Mouse (Mus musculus): ENCODE results near the gene Immp2l. TPM values are rescaled to one million over a fixed set of nuclear protein-coding genes. Genes with fewer than 3 reads are reported as not detected.
A peak's percentile ranks its signal among the peaks of the same experiment; 100 is the strongest.

Immp2l gene
- polyA plus RNA-seq, 1 experiment from 2014 or later: 18.5 TPM

DNA sequence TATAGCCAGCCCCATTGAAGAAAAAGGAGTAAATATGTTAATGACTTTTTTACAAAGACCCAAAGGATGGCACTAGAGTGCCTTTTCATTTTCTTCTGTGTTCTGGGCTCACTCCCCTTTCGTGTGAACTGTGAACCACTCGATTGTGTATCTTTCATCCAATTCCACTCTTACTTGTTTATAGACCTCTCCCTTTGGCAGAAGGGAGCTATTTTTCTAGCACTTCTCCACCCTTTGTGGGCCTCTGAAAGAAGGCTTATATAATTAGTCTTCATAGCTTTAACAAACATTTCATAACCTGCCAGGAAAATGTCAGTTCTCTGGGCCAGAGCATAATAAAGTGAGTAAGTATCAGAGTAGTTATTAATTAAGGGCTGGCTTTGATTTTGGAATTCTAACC lies 327.4 kb downstream of the Immp2l start:
- no peak for ATAC-seq (ENCODE audit: insufficient number of reproducible peaks, insufficient read depth, low FRiP score, low read depth)
- whole genome bisulfite sequencing: 46% methylated on average over 2 of the region's 2 CpGs
- H3K4me2 ChIP-seq (replicated peaks; ENCODE audit: low read depth, low read length): no peak overlapping the region
- H3K4me3 ChIP-seq (ENCODE audit: low read depth, low read length): no peak overlapping the region
- no peaks in the 10 kb centered on the region for H3K27me3 ChIP-seq (ENCODE audit: control insufficient read depth, insufficient read depth, low read length)
- no peak overlapping the region for H3K9ac ChIP-seq (replicated peaks; ENCODE audit: low read depth, low read length)
- no peaks in the 10 kb centered on the region for H3K36me3 ChIP-seq (ENCODE audit: control insufficient read depth, insufficient read depth, low read length)
- H3K27ac ChIP-seq (ENCODE audit: low read length): no peak overlapping the region
- no peaks in the 10 kb centered on the region for H3K4me1 ChIP-seq (ENCODE audit: control insufficient read depth, insufficient read depth, low read length)
- no peaks in the 10 kb centered on the region for H3K9me3 ChIP-seq (ENCODE audit: control insufficient read depth, low read depth, low read length)

DNA sequence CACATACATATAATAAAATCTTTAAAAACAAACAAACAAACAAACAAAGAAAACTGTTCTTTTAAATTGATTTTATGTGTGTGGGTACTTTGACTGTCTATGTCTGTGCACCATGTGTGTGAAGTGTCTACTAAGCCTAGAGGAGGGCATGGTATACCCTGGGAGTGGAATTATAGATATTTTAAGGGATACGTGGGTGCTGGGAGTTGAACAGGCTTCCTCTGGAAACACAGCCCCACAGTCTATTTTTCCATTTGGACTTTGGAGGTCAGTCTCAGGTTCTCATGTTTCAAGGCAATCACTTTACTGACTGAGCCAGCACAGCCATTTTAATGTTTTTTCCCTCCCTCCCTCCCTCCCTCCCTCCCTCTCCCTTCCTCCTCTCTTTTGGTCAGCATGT lies 331.0 kb downstream of the Immp2l start:
- Histone ChIP-seq H3K27ac (ENCODE audit: low read length) (no peak overlapping the region), H3K4me1 (ENCODE audit: control insufficient read depth, insufficient read depth, low read length) (no peaks in the 10 kb centered on the region), H3K9ac (replicated peaks; ENCODE audit: low read depth, low read length) (no peak overlapping the region), H3K4me3 (ENCODE audit: low read depth, low read length) (no peak overlapping the region), H3K9me3 (ENCODE audit: control insufficient read depth, low read depth, low read length) (no peaks in the 10 kb centered on the region), H3K4me2 (replicated peaks; ENCODE audit: low read depth, low read length) (no peak overlapping the region), H3K36me3 (ENCODE audit: control insufficient read depth, insufficient read depth, low read length) (no peaks in the 10 kb centered on the region), H3K27me3 (ENCODE audit: control insufficient read depth, insufficient read depth, low read length) (no peaks in the 10 kb centered on the region)
- 78% methylated on average over 1 of the region's 1 CpGs for WGBS
- ATAC-seq (ENCODE audit: insufficient number of reproducible peaks, insufficient read depth, low FRiP score, low read depth): no peak

DNA sequence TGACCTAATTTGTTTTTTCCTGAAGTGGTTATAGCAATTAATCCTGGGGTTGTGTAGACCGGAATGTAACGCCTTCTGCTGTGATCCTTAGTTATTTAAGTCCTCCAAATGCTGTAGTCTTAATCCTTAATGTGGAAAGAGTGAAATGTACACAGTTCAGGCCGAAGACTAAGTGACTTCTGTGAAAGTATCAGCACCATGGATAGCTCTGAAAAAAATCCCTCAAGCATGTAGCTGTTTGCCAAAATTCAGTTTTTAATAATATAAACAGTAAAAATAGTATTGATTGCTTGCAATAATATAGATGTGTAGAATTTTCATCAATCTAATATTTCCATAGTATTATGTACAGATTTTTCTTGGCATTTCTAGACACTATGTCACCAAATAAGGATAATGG lies 332.1 kb downstream of the Immp2l start:
- no peaks in the 10 kb centered on the region for H3K36me3 ChIP-seq (ENCODE audit: control insufficient read depth, insufficient read depth, low read length)
- H3K9me3 ChIP-seq (ENCODE audit: control insufficient read depth, low read depth, low read length): no peaks in the 10 kb centered on the region
- no peak for ATAC-seq (ENCODE audit: insufficient number of reproducible peaks, insufficient read depth, low FRiP score, low read depth)
- H3K27ac ChIP-seq (ENCODE audit: low read length): no peak overlapping the region
- H3K4me3 ChIP-seq (ENCODE audit: low read depth, low read length): no peak overlapping the region
- 49% methylated on average over 3 of the region's 3 CpGs for WGBS
- H3K4me2 ChIP-seq (replicated peaks; ENCODE audit: low read depth, low read length): no peak overlapping the region
- no peak overlapping the region for H3K9ac ChIP-seq (replicated peaks; ENCODE audit: low read depth, low read length)
- H3K4me1 ChIP-seq (ENCODE audit: control insufficient read depth, insufficient read depth, low read length): no peaks in the 10 kb centered on the region
- H3K27me3 ChIP-seq (ENCODE audit: control insufficient read depth, insufficient read depth, low read length): no peaks in the 10 kb centered on the region

DNA sequence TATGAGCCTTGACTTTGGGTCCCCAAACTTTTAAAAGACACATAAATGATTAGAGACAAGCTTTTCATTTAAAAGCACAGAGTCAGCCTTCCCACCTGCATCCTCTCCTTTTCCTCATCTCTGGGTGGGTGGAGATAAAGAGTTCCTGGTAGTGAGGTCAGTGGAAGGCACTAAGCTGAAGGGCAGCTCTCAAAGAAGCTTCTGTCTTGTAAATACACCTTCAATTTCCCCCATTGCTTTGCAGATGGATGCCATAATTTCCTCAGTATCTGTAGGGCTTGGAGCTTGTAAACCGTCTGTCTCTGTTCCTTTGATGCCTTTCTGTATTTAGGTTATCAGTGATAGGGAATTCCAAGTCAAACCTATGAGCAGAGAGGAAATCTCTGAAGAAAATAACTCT lies 362.8 kb downstream of the Immp2l start:
- H3K27ac ChIP-seq (ENCODE audit: low read length): no peak overlapping the region
- H3K9ac ChIP-seq (replicated peaks; ENCODE audit: low read depth, low read length): no peak overlapping the region
- H3K4me1 ChIP-seq (ENCODE audit: control insufficient read depth, insufficient read depth, low read length): no peaks in the 10 kb centered on the region
- no peak overlapping the region for H3K4me3 ChIP-seq (ENCODE audit: low read depth, low read length)
- H3K36me3 ChIP-seq (ENCODE audit: control insufficient read depth, insufficient read depth, low read length): no peaks in the 10 kb centered on the region
- H3K4me2 ChIP-seq (replicated peaks; ENCODE audit: low read depth, low read length): no peak overlapping the region
- H3K9me3 ChIP-seq (ENCODE audit: control insufficient read depth, low read depth, low read length): no peaks in the 10 kb centered on the region
- no peaks in the 10 kb centered on the region for H3K27me3 ChIP-seq (ENCODE audit: control insufficient read depth, insufficient read depth, low read length)
- 69% methylated on average over 1 of the region's 1 CpGs for WGBS
- ATAC-seq (ENCODE audit: insufficient number of reproducible peaks, insufficient read depth, low FRiP score, low read depth): no peak

DNA sequence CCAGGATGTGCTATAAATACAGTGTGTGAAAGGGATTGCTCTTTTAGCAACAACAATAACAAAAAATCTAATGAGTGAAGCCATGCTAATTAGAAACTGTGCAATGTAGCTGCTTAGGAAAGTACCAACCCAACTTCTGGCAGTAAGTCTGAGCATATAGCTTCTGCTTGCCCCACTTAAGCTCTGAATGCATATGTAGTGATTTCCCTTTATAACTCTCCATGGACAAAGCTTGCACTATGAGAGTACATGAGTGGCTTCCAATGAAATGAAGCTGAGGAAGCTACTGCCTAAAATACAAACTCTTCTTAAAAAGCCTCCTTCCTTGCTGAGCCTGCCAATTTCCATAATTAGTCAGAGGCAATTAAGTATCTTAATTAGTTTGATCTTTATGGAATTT lies 370.3 kb downstream of the Immp2l start:
- Histone ChIP-seq H3K36me3 (ENCODE audit: control insufficient read depth, insufficient read depth, low read length) (no peaks in the 10 kb centered on the region), H3K4me3 (ENCODE audit: low read depth, low read length) (no peak overlapping the region), H3K9ac (replicated peaks; ENCODE audit: low read depth, low read length) (no peak overlapping the region), H3K27me3 (ENCODE audit: control insufficient read depth, insufficient read depth, low read length) (no peaks in the 10 kb centered on the region), H3K27ac (ENCODE audit: low read length) (no peak overlapping the region), H3K4me2 (replicated peaks; ENCODE audit: low read depth, low read length) (no peak overlapping the region), H3K9me3 (ENCODE audit: control insufficient read depth, low read depth, low read length) (no peaks in the 10 kb centered on the region), H3K4me1 (ENCODE audit: control insufficient read depth, insufficient read depth, low read length) (no peaks in the 10 kb centered on the region)
- no peak for ATAC-seq (ENCODE audit: insufficient number of reproducible peaks, insufficient read depth, low FRiP score, low read depth)

DNA sequence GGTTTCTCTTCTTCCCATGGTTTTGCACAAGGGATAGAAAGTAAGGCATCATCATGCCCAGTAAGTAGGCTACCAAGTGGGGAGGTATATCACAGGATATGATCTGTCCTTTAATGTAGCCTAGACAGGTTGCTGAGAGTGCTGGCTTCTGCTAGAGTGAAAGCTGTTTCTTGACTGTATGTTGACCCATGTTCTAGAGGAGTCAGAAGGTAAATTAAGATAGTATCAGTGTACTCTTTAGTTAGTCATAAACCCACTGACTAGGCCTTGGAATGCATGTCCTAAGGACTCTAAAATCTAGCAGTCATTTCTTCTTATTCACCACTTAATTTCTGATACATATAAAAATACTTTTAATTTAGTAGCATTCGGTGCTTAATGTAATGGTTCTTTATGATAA lies 377.2 kb downstream of the Immp2l start:
- ATAC-seq (ENCODE audit: insufficient number of reproducible peaks, insufficient read depth, low FRiP score, low read depth): no peak
- no peaks in the 10 kb centered on the region for H3K9me3 ChIP-seq (ENCODE audit: control insufficient read depth, low read depth, low read length)
- H3K4me1 ChIP-seq (ENCODE audit: control insufficient read depth, insufficient read depth, low read length): no peaks in the 10 kb centered on the region
- H3K4me3 ChIP-seq (ENCODE audit: low read depth, low read length): no peak overlapping the region
- H3K27me3 ChIP-seq (ENCODE audit: control insufficient read depth, insufficient read depth, low read length): no peaks in the 10 kb centered on the region
- no peak overlapping the region for H3K27ac ChIP-seq (ENCODE audit: low read length)
- no peaks in the 10 kb centered on the region for H3K36me3 ChIP-seq (ENCODE audit: control insufficient read depth, insufficient read depth, low read length)
- no peak overlapping the region for H3K9ac ChIP-seq (replicated peaks; ENCODE audit: low read depth, low read length)
- 92% methylated on average over 1 of the region's 1 CpGs for WGBS
- no peak overlapping the region for H3K4me2 ChIP-seq (replicated peaks; ENCODE audit: low read depth, low read length)

DNA sequence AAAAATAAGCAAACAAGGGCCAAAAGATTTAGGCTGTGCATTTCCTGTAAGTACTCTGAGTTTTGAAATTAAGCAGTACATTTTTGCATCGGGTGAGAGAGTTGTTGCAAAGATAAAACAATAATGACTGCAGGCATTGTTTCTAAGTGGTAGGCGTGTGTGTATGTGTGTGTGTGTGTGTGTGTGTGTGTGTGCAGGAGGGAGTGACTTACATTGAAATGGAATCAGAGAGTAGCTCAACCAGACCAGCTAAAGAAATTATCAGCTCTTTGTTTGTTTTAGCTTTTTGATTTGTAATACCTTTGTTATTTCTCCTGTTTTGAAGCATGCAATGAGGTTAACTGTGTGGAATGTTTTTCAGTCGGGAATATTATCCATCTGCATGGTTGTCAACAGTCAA lies 378.0 kb downstream of the Immp2l start:
- Histone ChIP-seq H3K9ac (replicated peaks; ENCODE audit: low read depth, low read length) (no peak overlapping the region), H3K27me3 (ENCODE audit: control insufficient read depth, insufficient read depth, low read length) (no peaks in the 10 kb centered on the region), H3K4me2 (replicated peaks; ENCODE audit: low read depth, low read length) (no peak overlapping the region), H3K36me3 (ENCODE audit: control insufficient read depth, insufficient read depth, low read length) (no peaks in the 10 kb centered on the region), H3K27ac (ENCODE audit: low read length) (no peak overlapping the region), H3K4me1 (ENCODE audit: control insufficient read depth, insufficient read depth, low read length) (no peaks in the 10 kb centered on the region), H3K4me3 (ENCODE audit: low read depth, low read length) (no peak overlapping the region), H3K9me3 (ENCODE audit: control insufficient read depth, low read depth, low read length) (no peaks in the 10 kb centered on the region)
- no peak for ATAC-seq (ENCODE audit: insufficient number of reproducible peaks, insufficient read depth, low FRiP score, low read depth)
- 50% methylated on average over 3 of the region's 3 CpGs for WGBS

DNA sequence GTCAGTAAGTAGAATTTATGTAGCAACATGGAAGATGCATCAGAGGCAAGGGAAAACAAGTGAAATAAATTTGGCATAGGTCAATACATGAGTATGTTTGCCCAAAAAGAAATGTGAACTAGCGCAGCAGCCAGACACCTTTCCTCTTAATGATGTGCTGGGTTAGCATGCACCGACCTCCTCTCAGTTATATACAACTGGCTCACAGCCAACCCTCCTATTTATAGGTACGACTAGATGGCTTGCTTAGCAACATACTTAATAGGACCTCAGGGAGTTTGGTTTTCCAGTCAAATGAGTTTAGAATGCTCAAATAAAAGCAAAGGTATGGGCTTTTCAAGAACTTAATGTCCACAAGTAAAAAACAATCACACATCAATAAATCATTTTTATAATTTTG lies 385.5 kb downstream of the Immp2l start:
- Histone ChIP-seq H3K9me3 (ENCODE audit: control insufficient read depth, low read depth, low read length) (no peaks in the 10 kb centered on the region), H3K4me2 (replicated peaks; ENCODE audit: low read depth, low read length) (no peak overlapping the region), H3K27ac (ENCODE audit: low read length) (no peak overlapping the region), H3K4me1 (ENCODE audit: control insufficient read depth, insufficient read depth, low read length) (no peaks in the 10 kb centered on the region), H3K9ac (replicated peaks; ENCODE audit: low read depth, low read length) (no peak overlapping the region), H3K36me3 (ENCODE audit: control insufficient read depth, insufficient read depth, low read length) (no peaks in the 10 kb centered on the region), H3K27me3 (ENCODE audit: control insufficient read depth, insufficient read depth, low read length) (no peaks in the 10 kb centered on the region), H3K4me3 (ENCODE audit: low read depth, low read length) (no peak overlapping the region)
- ATAC-seq (ENCODE audit: insufficient number of reproducible peaks, insufficient read depth, low FRiP score, low read depth): no peak
- WGBS: 31% methylated on average over 3 of the region's 3 CpGs

DNA sequence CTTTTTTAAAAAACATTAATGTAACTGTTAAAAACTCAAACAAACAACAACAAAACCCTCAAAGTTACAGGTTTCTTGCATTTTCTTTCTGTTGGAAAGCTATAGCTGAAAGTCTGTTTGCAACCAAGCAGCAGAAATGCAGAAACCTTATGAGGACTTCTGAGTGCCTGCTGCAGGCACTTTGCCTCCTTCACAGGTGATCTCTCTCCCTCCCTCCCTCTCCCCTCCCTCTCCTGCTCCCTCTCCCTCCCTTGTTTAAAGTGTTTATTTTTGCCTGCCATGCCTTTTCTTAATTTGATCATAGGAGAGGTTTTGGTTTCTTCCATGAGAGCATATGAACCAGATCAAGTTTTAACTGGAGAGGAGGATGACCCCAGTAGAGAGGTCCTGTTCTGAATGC lies 392.7 kb downstream of the Immp2l start:
- Histone ChIP-seq H3K9me3 (ENCODE audit: control insufficient read depth, low read depth, low read length) (no peaks in the 10 kb centered on the region), H3K27me3 (ENCODE audit: control insufficient read depth, insufficient read depth, low read length) (no peaks in the 10 kb centered on the region), H3K4me1 (ENCODE audit: control insufficient read depth, insufficient read depth, low read length) (0 out of 2 replicates have a peak, but pooled peaks cover 9% of the 10 kb centered on the region), H3K4me2 (replicated peaks; ENCODE audit: low read depth, low read length) (no peak overlapping the region), H3K9ac (replicated peaks; ENCODE audit: low read depth, low read length) (no peak overlapping the region), H3K4me3 (ENCODE audit: low read depth, low read length) (no peak overlapping the region), H3K36me3 (ENCODE audit: control insufficient read depth, insufficient read depth, low read length) (no peaks in the 10 kb centered on the region), H3K27ac (ENCODE audit: low read length) (peak overlapping the region; percentile 75; the same call in 1 of the 2 replicates)
- ATAC-seq (ENCODE audit: insufficient number of reproducible peaks, insufficient read depth, low FRiP score, low read depth): peak; percentile 57; the same call in 1 of the 2 replicates

Measured in stomach, embryonic 14.5 days (tissue).